Mouse (Mus musculus) forebrain, embryonic 14.5 days (tissue): ENCODE data around the gene Ripor2. TPM values are rescaled to one million over a fixed set of nuclear protein-coding genes. Genes with fewer than 3 reads are reported as not detected.
A peak's percentile ranks its signal among the peaks of the same experiment; 100 is the strongest.

Experiments used
- ATAC-seq: fragments of 200-750 bp; cut with Nextera tagmentation; 2 replicates; pipeline ENCODE4 v1.8.0; 2017; ENCODE audit warnings: mild to moderate bottlenecking, moderate library complexity
- DNase-seq: peaks from one replicate; pipeline ENCODE4 v3.0.0-alpha.2; 2015; ENCODE audit warnings: low spot score
- H3K27ac ChIP-seq: fragments of 300-500 bp; sonication (generic); 2 replicates; pipeline ENCODE4 v1.5.1; 2014; ENCODE audit warnings: low read depth, mild to moderate bottlenecking, control low read depth, low read length, moderate library complexity
- H3K27me3 ChIP-seq: fragments of 300-500 bp; sonication (generic); replicated peaks from 2 replicates; pipeline ENCODE4 v1.6.1; 2014; ENCODE audit warnings: low read length, control low read depth, mixed read lengths; ENCODE audit not compliant: control insufficient read depth, insufficient read depth
- H3K36me3 ChIP-seq: fragments of 300-500 bp; sonication (generic); 2 replicates; pipeline ENCODE4 v1.6.1; 2014; ENCODE audit warnings: low read length, control low read depth; ENCODE audit not compliant: control insufficient read depth, insufficient read depth
- H3K4me1 ChIP-seq: fragments of 300-500 bp; sonication (generic); 2 replicates; pipeline ENCODE4 v1.6.1; 2014; ENCODE audit warnings: antibody characterized with exemption, low read length, control low read depth; ENCODE audit not compliant: control insufficient read depth, insufficient read depth
- H3K4me2 ChIP-seq: fragments of 300-500 bp; sonication (generic); 2 replicates; pipeline ENCODE4 v1.6.1; 2014; ENCODE audit warnings: mild to moderate bottlenecking, control low read depth, low read length
- H3K4me3 ChIP-seq: fragments of 300-500 bp; sonication (generic); 2 replicates; pipeline ENCODE4 v1.5.1; 2014; ENCODE audit warnings: low read depth, low read length, control low read depth
- H3K9ac ChIP-seq: fragments of 300-500 bp; sonication (generic); 2 replicates; pipeline ENCODE4 v1.6.1; 2014; ENCODE audit warnings: mild to moderate bottlenecking, low read length, control low read depth, moderate library complexity
- H3K9me3 ChIP-seq: fragments of 300-500 bp; sonication (generic); replicated peaks from 2 replicates; pipeline ENCODE4 v1.6.1; 2016; ENCODE audit warnings: low read length, control low read depth, mixed read lengths; ENCODE audit not compliant: control insufficient read depth
- WGBS: fragments of 180-500 bp; shearing (Covaris S2); extraction: QIAGEN DNeasy Blood & Tissue Kit; methylation state at CpG from one replicate; pipeline ENCODE4 v1.1.7; 2014; 5-methylcytosine and 5-hydroxymethylcytosine counted together
- polyA plus RNA-seq: library from polyadenylated mRNA; unstranded; fragments of >200 nt; fragmentation: Nextera tagmentation; extraction: Ambion mirVana; gene quantifications from 2 replicates; pipeline ENCODE4 v1.2.1, GENCODE M21; 2014

Gene Ripor2
- polyA plus RNA-seq, 1 experiment from 2014 or later: 16.9 TPM

GRCm38 (mm10) chr13:24575126-24575525, 6.9 kb upstream of the Ripor2 start:
- no peak overlapping the region for H3K9ac ChIP-seq

DNA sequence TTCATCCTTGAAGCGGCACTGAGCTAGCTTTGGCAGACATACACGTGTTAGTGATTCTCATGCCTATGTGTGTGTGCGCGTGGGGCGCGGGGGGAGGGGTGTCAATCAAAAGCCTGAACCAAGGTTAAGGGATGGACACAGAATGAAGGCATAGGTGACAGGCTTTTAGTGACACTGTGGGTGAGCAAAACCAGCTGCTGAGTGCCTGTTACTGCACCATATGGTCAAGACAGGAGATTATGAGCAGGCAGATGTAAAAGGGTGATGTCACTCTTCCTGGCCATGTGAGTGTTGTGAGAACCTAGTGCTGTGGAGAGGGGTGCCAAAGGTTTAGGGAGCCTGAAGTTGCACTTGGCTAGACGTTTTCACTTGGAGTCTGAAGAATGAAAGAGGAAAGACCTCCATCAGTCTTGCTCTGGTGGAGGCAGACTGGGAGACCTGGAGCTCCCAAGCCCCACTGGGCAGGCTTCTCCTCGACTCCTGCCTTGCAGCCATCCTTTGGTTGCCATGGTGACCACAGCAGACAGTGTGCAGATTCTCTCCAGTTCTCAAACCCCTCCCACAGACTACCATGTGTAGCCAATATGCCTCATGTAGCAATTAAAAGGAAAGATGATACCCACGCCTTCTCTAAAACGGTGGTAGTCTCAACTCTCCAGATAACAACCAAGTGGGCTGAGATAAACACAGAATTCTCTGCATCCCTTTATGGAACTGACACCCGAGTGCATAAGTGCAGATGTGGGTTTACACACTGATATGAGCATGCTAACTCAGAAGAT, 5.5 kb upstream of the Ripor2 start:
- WGBS: 56% methylated on average over 11 of the region's 11 CpGs
- Histone ChIP-seq H3K36me3 (no peaks in the 10 kb centered on the region), H3K9me3 (no peaks in the 10 kb centered on the region), H3K4me1 (peaks cover 6% of the 10 kb centered on the region), H3K4me3 (no peak overlapping the region), H3K4me2 (no peak overlapping the region), H3K27me3 (no peaks in the 10 kb centered on the region), H3K27ac (peak overlapping the region; percentile 68; the same call in 1 of the 2 replicates), H3K9ac (no peak overlapping the region)
- ATAC-seq: peak; percentile 94
- DNase-seq: peak; percentile 91

More at GRCm38 (mm10) chr13:24575126-24575525, 6.9 kb upstream of the Ripor2 start:
- H3K9me3 ChIP-seq: no peaks in the 10 kb centered on the region
- H3K36me3 ChIP-seq: no peaks in the 10 kb centered on the region
- DNase-seq (no peak), ATAC-seq (no peak)
- H3K27me3 ChIP-seq: no peaks in the 10 kb centered on the region
- peaks cover 6% of the 10 kb centered on the region for H3K4me1 ChIP-seq
- no peak overlapping the region for H3K4me2 ChIP-seq
- no peak overlapping the region for H3K27ac ChIP-seq
- 91% methylated on average over 3 of the region's 3 CpGs for WGBS
- no peak overlapping the region for H3K4me3 ChIP-seq

DNA sequence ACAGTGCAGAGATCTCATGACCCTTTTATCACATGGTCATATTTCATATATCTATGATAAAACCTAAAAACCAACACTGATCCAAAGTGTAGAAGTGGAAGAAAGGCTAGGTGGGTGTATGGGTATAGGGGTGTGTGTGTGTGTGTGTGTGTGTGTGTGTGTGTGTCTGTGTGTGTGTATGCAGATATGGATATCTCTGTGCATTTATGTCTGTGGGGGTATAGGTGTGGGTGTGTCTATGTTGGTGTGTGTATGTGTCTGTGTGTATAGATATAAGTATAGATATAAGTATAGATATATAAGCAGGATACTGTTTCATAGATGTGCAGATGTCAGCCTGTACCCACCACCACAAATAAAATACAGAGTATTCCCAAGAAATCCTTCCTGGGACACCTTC, 3.7 kb upstream of the Ripor2 start:
- Histone ChIP-seq H3K9ac (no peak overlapping the region), H3K4me1 (peaks cover 11% of the 10 kb centered on the region), H3K27ac (no peak overlapping the region), H3K27me3 (no peaks in the 10 kb centered on the region), H3K4me2 (no peak overlapping the region), H3K4me3 (no peak overlapping the region), H3K9me3 (no peaks in the 10 kb centered on the region), H3K36me3 (no peaks in the 10 kb centered on the region)
- DNase-seq: no peak
- no peak for ATAC-seq

GRCm38 (mm10) chr13:24580759-24581158, 1.2 kb upstream of the Ripor2 start:
- H3K4me3 ChIP-seq: no peak overlapping the region
- ATAC-seq: no peak

DNA sequence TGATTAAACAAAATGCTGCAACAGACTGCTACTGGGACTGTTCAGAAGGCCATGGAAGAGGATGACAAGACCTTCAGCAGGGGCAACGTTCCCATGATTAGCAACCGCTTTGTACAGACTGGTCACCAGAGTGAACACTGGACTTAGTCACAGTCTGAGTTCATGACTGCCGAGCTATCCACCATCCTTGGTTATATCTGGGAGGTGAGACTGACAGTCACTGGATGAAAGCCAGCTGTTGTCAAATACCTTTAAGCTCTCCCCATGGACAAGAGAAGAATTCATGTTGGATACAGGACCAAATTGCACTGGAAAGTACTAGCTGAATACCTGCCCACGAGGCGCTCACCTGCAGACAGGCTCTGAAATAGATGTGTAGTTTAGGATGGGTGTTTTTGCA, 2.4 kb downstream of the Ripor2 start:
- no peak for DNase-seq
- ATAC-seq: no peak
- no peaks in the 10 kb centered on the region for H3K9me3 ChIP-seq
- no peak overlapping the region for H3K4me3 ChIP-seq
- H3K27ac ChIP-seq: no peak overlapping the region
- H3K9ac ChIP-seq: no peak overlapping the region
- H3K27me3 ChIP-seq: no peaks in the 10 kb centered on the region
- H3K36me3 ChIP-seq: no peaks in the 10 kb centered on the region
- H3K4me1 ChIP-seq: peaks cover 5% of the 10 kb centered on the region; the same call in 1 of the 2 replicates
- no peak overlapping the region for H3K4me2 ChIP-seq
- WGBS: 94% methylated on average over 5 of the region's 5 CpGs

More at GRCm38 (mm10) chr13:24580759-24581158, 1.2 kb upstream of the Ripor2 start:
- Histone ChIP-seq H3K9me3 (no peaks in the 10 kb centered on the region), H3K27me3 (no peaks in the 10 kb centered on the region), H3K36me3 (no peaks in the 10 kb centered on the region), H3K4me1 (peaks cover 11% of the 10 kb centered on the region), H3K4me2 (no peak overlapping the region), H3K9ac (no peak overlapping the region), H3K27ac (0 out of 2 replicates have a peak overlapping the region, but pooled peaks have one; percentile 44)
- 93% methylated on average over 8 of the region's 8 CpGs for WGBS
- DNase-seq: no peak

DNA sequence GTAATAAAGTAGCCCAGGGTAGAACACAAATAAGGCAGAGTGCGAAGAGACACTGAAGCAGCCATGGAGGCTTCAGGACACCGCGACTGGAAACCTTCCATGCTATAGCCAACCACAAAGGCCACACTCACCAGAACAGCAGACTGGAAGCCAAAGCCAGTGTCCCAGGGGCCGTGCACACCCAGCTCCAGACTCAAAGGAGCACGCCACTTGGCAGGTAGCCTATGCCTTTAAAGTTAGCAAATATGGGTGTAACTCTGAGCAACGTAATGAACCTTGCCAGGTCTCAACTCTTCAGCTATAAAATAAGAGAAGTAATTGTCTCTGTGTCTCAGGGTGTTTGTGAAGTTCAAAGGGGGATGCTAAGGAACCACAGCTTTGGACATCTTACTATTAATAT, 2.9 kb downstream of the Ripor2 start:
- WGBS: 90% methylated on average over 6 of the region's 6 CpGs

DNA sequence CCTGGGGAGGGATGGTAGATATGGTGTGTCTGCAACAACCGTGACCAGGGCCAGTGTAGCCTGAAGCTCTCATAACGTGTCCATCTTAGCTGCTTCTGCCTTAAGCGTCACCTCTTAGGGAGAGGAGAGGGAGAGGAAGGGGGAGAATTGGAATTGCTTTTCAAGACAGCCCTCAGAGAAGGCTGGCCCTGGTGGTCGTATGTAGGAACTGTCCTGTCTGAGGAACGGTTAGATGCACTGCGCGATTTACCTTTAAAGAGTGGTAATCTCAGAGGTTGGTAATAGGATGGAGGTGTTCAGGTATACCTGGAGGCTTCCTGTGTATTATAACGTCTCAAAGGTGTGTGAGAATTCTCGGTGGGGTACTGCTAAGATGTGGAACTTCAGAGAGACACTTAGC, 3.4 kb downstream of the Ripor2 start:
- Histone ChIP-seq H3K4me1 (peaks cover 5% of the 10 kb centered on the region; the same call in 1 of the 2 replicates), H3K9ac (no peak overlapping the region), H3K4me2 (no peak overlapping the region), H3K4me3 (no peak overlapping the region), H3K36me3 (no peaks in the 10 kb centered on the region), H3K9me3 (no peaks in the 10 kb centered on the region), H3K27me3 (no peaks in the 10 kb centered on the region), H3K27ac (no peak overlapping the region)
- ATAC-seq (no peak), DNase-seq (no peak)
- 71% methylated on average over 9 of the region's 9 CpGs for WGBS

More for the DNA sequence above, 2.9 kb downstream of the Ripor2 start:
- H3K27ac ChIP-seq: no peak overlapping the region
- H3K9me3 ChIP-seq: no peaks in the 10 kb centered on the region
- no peak overlapping the region for H3K4me3 ChIP-seq
- H3K9ac ChIP-seq: no peak overlapping the region
- DNase-seq (no peak), ATAC-seq (no peak)
- no peaks in the 10 kb centered on the region for H3K36me3 ChIP-seq
- H3K4me1 ChIP-seq: peaks cover 5% of the 10 kb centered on the region; the same call in 1 of the 2 replicates
- H3K27me3 ChIP-seq: no peaks in the 10 kb centered on the region
- H3K4me2 ChIP-seq: no peak overlapping the region

DNA sequence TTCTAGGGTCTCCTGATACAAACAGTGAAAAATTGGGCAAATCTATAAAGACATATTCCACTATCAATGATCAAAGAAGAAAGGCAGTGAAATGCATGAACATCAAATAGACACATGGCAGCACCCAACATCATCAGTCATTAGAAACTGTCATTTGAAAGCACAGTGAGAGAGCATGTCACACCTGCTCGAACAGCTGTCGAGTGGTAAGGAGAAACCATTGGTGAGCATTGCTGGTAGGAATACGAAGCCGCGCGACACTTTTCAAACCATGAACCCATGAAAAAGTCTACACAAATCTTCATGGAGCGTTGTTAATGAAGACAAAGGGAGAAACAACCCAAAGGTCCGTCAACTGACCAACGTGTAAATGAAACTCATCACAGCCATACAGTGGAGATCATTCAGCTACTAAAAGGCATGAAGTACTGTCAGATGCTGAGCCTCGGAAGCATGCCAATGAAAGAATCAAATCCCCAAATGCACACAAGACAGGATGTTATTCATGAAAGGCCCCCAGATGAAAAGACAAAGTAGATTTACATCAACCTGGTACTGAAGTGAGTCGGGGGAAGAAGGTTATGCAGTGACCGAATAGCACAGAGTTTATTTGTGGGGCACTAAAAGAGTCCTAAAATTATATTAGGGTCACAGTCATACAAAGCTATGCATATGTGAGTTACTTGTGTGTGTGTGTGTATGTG, 5.4 kb downstream of the Ripor2 start:
- 94% methylated on average over 12 of the region's 12 CpGs for WGBS
- no peaks in the 10 kb centered on the region for H3K9me3 ChIP-seq
- H3K36me3 ChIP-seq: no peaks in the 10 kb centered on the region
- H3K4me3 ChIP-seq: no peak overlapping the region
- no peak overlapping the region for H3K27ac ChIP-seq
- no peak for DNase-seq
- no peak for ATAC-seq
- H3K27me3 ChIP-seq: no peaks in the 10 kb centered on the region
- H3K4me2 ChIP-seq: no peak overlapping the region
- H3K9ac ChIP-seq: no peak overlapping the region
- H3K4me1 ChIP-seq: no peaks in the 10 kb centered on the region

DNA sequence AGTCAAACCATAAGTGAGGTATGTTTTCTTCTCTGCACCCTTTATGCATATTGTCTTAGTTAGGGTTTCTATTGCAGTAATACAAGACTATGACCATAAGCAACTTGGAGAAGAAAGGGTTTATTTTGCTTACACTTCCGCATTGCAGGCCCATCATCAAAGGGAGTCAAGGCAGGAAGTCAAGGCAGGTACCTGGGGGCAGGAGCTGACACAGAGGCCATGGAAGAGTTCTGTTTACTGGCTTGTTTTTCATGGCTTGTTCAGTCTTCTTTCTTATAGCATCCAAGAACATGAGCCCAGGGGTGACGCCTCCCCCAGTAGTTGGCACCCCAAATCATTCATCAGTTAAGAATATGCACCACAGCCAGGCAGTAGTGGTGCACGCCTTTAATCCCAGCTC, 6.6 kb downstream of the Ripor2 start:
- Histone ChIP-seq H3K9ac (no peak overlapping the region), H3K4me3 (no peak overlapping the region), H3K9me3 (no peaks in the 10 kb centered on the region), H3K36me3 (no peaks in the 10 kb centered on the region), H3K27me3 (no peaks in the 10 kb centered on the region), H3K4me1 (no peaks in the 10 kb centered on the region), H3K4me2 (no peak overlapping the region), H3K27ac (no peak overlapping the region)
- DNase-seq: no peak
- WGBS: 89% methylated on average over 3 of the region's 3 CpGs
- ATAC-seq: no peak
